Mouse (Mus musculus) forebrain, embryonic 14.5 days (tissue): ENCODE measurements around the gene Acsl6. TPM values are rescaled to one million over a fixed set of nuclear protein-coding genes. Genes with fewer than 3 reads are reported as not detected.

Experiments used
- ATAC-seq: fragments of 200-750 bp; cut with Nextera tagmentation; 2 replicates; pipeline ENCODE4 v1.8.0; 2017; ENCODE audit warnings: mild to moderate bottlenecking, moderate library complexity
- DNase-seq: peaks from one replicate; pipeline ENCODE4 v3.0.0-alpha.2; 2015; ENCODE audit warnings: low spot score
- H3K27ac ChIP-seq: fragments of 300-500 bp; sonication (generic); 2 replicates; pipeline ENCODE4 v1.5.1; 2014; ENCODE audit warnings: low read depth, mild to moderate bottlenecking, control low read depth, low read length, moderate library complexity
- H3K27me3 ChIP-seq: fragments of 300-500 bp; sonication (generic); replicated peaks from 2 replicates; pipeline ENCODE4 v1.6.1; 2014; ENCODE audit warnings: low read length, control low read depth, mixed read lengths; ENCODE audit not compliant: control insufficient read depth, insufficient read depth
- H3K36me3 ChIP-seq: fragments of 300-500 bp; sonication (generic); 2 replicates; pipeline ENCODE4 v1.6.1; 2014; ENCODE audit warnings: low read length, control low read depth; ENCODE audit not compliant: control insufficient read depth, insufficient read depth
- H3K4me1 ChIP-seq: fragments of 300-500 bp; sonication (generic); 2 replicates; pipeline ENCODE4 v1.6.1; 2014; ENCODE audit warnings: antibody characterized with exemption, low read length, control low read depth; ENCODE audit not compliant: control insufficient read depth, insufficient read depth
- H3K4me2 ChIP-seq: fragments of 300-500 bp; sonication (generic); 2 replicates; pipeline ENCODE4 v1.6.1; 2014; ENCODE audit warnings: mild to moderate bottlenecking, control low read depth, low read length
- H3K4me3 ChIP-seq: fragments of 300-500 bp; sonication (generic); 2 replicates; pipeline ENCODE4 v1.5.1; 2014; ENCODE audit warnings: low read depth, low read length, control low read depth
- H3K9ac ChIP-seq: fragments of 300-500 bp; sonication (generic); 2 replicates; pipeline ENCODE4 v1.6.1; 2014; ENCODE audit warnings: mild to moderate bottlenecking, low read length, control low read depth, moderate library complexity
- H3K9me3 ChIP-seq: fragments of 300-500 bp; sonication (generic); replicated peaks from 2 replicates; pipeline ENCODE4 v1.6.1; 2016; ENCODE audit warnings: low read length, control low read depth, mixed read lengths; ENCODE audit not compliant: control insufficient read depth
- WGBS: fragments of 180-500 bp; shearing (Covaris S2); extraction: QIAGEN DNeasy Blood & Tissue Kit; methylation state at CpG from one replicate; pipeline ENCODE4 v1.1.7; 2014; 5-methylcytosine and 5-hydroxymethylcytosine counted together
- polyA plus RNA-seq: library from polyadenylated mRNA; unstranded; fragments of >200 nt; fragmentation: Nextera tagmentation; extraction: Ambion mirVana; gene quantifications from 2 replicates; pipeline ENCODE4 v1.2.1, GENCODE M21; 2014

Acsl6 gene
- 22.1 and 32.4 TPM in 2 replicates for polyA plus RNA-seq

DNA sequence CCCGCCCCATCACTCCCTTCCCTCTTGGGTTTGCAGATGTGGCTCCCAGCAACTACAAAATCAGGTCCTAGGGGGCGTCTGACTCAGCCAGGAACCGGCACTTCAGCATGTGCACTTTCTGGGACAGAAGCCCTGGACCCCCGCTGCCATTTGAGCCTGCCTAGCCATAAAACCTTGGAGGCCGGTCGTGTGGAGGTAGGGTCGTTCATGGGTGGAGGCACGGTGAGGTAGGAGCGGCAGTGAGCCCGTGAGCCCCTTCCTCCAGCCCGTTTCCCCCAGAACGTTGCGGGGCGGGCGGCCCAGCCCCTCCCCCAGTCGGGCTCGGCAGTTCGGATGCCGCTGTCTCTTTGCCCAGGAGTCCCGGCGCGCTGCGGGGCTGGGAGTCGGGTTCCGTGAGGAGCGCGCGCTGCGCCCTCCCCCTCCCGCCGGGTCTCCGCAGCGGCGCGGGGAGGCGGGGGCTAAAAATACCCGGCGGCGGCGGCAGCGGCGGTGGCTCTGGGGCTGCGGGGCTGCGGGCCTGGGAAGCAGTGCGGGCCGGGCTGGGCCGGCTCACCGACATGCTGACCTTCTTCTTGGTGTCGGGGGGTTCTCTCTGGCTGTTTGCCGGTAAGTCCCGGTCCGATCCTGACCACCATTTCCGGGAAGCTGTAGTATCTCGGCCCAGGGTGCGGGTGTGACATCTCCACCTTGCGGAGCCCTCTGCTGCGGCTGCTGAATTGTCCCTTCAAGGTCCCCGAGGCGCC is at the start of gene Acsl6:
TSS of gene Acsl6 (plus strand) at position 71 of the 743 bp plus-strand sequence.
- Histone ChIP-seq H3K36me3 (no peaks in the 10 kb centered on the region), H3K27me3 (no peaks in the 10 kb centered on the region), H3K9me3 (no peaks in the 10 kb centered on the region), H3K27ac (peak within 1 kb of the TSS; percentile 79), H3K9ac (peak within 1 kb of the TSS; percentile 85), H3K4me2 (peak within 1 kb of the TSS; percentile 61), H3K4me1 (peaks cover 8% of the 10 kb centered on the region), H3K4me3 (peak within 1 kb of the TSS; percentile 55)
- DNase-seq, result peak; percentile 82
- ATAC-seq, result peak; percentile 79
- WGBS, result under 1% methylated on average over 54 of the region's 59 CpGs

DNA sequence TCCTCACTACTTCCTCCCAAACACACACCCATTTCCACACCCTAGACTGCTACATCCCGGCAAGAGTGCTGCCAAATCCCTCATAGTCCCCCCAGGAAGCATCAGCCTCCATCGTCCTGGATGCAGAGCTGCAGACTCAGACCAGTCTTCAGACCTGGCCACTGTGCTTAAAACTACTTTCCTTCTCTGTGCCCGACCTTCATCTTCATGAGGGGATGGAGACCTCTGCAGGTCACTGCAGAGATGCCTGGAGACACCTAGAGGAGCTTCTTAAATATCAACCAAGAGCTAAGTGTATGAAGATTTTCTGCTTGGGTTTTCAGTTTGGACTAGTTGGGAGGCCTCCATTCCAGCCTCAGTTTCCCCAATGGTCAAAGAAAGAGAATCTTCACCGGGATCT is 49.5 kb upstream of the Acsl6 start:
- no peaks in the 10 kb centered on the region for H3K4me1 ChIP-seq
- DNase-seq, result no peak
- no peaks in the 10 kb centered on the region for H3K27me3 ChIP-seq
- H3K36me3 ChIP-seq, result no peaks in the 10 kb centered on the region
- no peak for ATAC-seq
- WGBS, result 59% methylated on average over 4 of the region's 4 CpGs
- H3K27ac ChIP-seq, result no peak overlapping the region
- no peaks in the 10 kb centered on the region for H3K9me3 ChIP-seq
- no peak overlapping the region for H3K9ac ChIP-seq
- no peak overlapping the region for H3K4me3 ChIP-seq
- H3K4me2 ChIP-seq, result no peak overlapping the region

- Histone ChIP-seq H3K4me3 (no peak overlapping the region), H3K36me3 (no peaks in the 10 kb centered on the region), H3K4me2 (no peak overlapping the region), H3K27me3 (no peaks in the 10 kb centered on the region), H3K9ac (no peak overlapping the region), H3K27ac (no peak overlapping the region), H3K9me3 (no peaks in the 10 kb centered on the region), H3K4me1 (no peaks in the 10 kb centered on the region)
- 25% methylated on average over 3 of the region's 3 CpGs for WGBS
- ATAC-seq (peak; percentile 42; the same call in 1 of the 2 replicates), DNase-seq (peak; percentile 76)
Measured at GRCm38 (mm10) chr11:54256624-54257376, 46.8 kb upstream of the Acsl6 start.

- Histone ChIP-seq H3K4me2 (no peak overlapping the region), H3K9me3 (no peaks in the 10 kb centered on the region), H3K27ac (no peak overlapping the region), H3K4me1 (no peaks in the 10 kb centered on the region), H3K4me3 (no peak overlapping the region), H3K9ac (no peak overlapping the region), H3K36me3 (no peaks in the 10 kb centered on the region), H3K27me3 (no peaks in the 10 kb centered on the region)
- no peak for ATAC-seq
- no peak for DNase-seq
- WGBS, result 11% methylated on average over 1 of the region's 1 CpGs
Measured at GRCm38 (mm10) chr11:54263405-54264031, 40.1 kb upstream of the Acsl6 start.

DNA sequence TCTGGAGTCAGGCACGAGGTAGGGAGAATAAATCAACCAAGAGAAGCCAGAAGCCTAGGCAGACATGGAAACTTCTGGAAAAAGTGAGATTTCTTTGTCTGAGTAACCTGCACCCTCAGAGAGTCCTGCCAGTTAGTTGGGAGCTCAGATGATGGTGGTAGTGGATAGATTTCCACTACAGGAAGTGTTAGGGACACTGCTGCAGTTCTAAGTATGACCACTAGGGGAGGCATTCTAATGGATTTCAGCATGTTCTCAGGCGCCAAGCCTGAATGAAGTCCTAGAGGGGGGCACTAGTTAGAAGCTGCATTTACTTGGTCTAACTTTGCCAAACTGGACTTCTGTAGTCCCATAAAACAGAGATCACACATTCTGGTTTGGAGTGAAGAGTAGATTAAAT is 39.1 kb upstream of the Acsl6 start:
- 60% methylated on average over 2 of the region's 2 CpGs for WGBS
- H3K4me1 ChIP-seq, result no peaks in the 10 kb centered on the region
- no peaks in the 10 kb centered on the region for H3K9me3 ChIP-seq
- H3K27me3 ChIP-seq, result no peaks in the 10 kb centered on the region
- ATAC-seq (no peak), DNase-seq (peak; percentile 73)
- H3K4me3 ChIP-seq, result no peak overlapping the region
- H3K4me2 ChIP-seq, result no peak overlapping the region
- no peak overlapping the region for H3K27ac ChIP-seq
- H3K36me3 ChIP-seq, result no peaks in the 10 kb centered on the region
- no peak overlapping the region for H3K9ac ChIP-seq

GRCm38 (mm10) chr11:54267177-54267576 is 36.4 kb upstream of the Acsl6 start, which contains the start of gene Il3:
TSS of gene Il3 (minus strand) at chr11:54267277.
- Histone ChIP-seq H3K36me3 (no peaks in the 10 kb centered on the region), H3K27me3 (no peaks in the 10 kb centered on the region), H3K27ac (no peak within 1 kb of the TSS), H3K9ac (no peak within 1 kb of the TSS), H3K4me1 (no peaks in the 10 kb centered on the region), H3K4me3 (no peak within 1 kb of the TSS), H3K4me2 (no peak within 1 kb of the TSS), H3K9me3 (no peaks in the 10 kb centered on the region)
- 91% methylated on average over 6 of the region's 6 CpGs for WGBS
- no peak for DNase-seq
- ATAC-seq, result no peak

GRCm38 (mm10) chr11:54269191-54269896 is 34.3 kb upstream of the Acsl6 start:
- H3K9me3 ChIP-seq, result no peaks in the 10 kb centered on the region
- ATAC-seq (no peak), DNase-seq (no peak)
- H3K9ac ChIP-seq, result no peak overlapping the region
- no peak overlapping the region for H3K4me3 ChIP-seq
- H3K4me1 ChIP-seq, result no peaks in the 10 kb centered on the region
- no peaks in the 10 kb centered on the region for H3K36me3 ChIP-seq
- WGBS, result 87% methylated on average over 3 of the region's 3 CpGs
- no peaks in the 10 kb centered on the region for H3K27me3 ChIP-seq
- H3K4me2 ChIP-seq, result no peak overlapping the region
- H3K27ac ChIP-seq, result no peak overlapping the region

DNA sequence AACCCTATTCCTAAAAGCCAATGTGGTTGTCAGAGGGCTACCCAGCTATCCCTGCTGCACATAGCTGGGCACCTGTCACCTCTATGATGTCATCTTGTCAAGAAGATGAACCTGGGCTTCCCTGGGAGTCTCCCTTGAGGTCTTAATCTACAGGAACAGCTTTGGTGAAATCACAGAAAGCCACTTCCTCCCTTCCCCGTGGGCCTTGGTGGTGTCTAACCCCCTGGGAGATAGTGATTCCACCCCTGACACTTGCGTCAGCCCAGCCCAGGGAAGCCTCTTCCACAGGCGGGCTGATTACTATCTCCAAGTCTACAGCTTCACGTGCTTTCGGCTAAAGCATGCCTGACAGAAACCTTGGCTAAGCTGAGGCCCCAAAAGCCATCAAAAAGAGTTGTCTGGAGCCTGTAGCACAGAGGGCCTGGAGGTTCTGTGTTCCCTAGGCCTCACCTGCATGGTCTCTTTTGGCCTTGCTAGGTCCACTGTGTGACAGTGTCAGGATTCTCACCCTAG is 32.1 kb upstream of the Acsl6 start:
- no peaks in the 10 kb centered on the region for H3K4me1 ChIP-seq
- H3K4me3 ChIP-seq, result no peak overlapping the region
- DNase-seq (no peak), ATAC-seq (no peak)
- WGBS, result 87% methylated on average over 5 of the region's 5 CpGs
- no peaks in the 10 kb centered on the region for H3K27me3 ChIP-seq
- H3K36me3 ChIP-seq, result no peaks in the 10 kb centered on the region
- no peak overlapping the region for H3K27ac ChIP-seq
- H3K9ac ChIP-seq, result no peak overlapping the region
- no peaks in the 10 kb centered on the region for H3K9me3 ChIP-seq
- no peak overlapping the region for H3K4me2 ChIP-seq
